Mouse (Mus musculus) myocyte (in vitro differentiated cells): ENCODE measurements at regions not wholly inside any gene's neighbourhood (a gene's known extent, or its start where the extent isn't known, plus 50 kb on each side); places are given as distances from the start of the nearest gene placed in this dataset.

Experiments
- E2F4 ChIP-seq: IDR thresholded peaks from one replicate; pipeline ENCODE4 v1.6.1; 2011; ENCODE audit warnings: mild to moderate bottlenecking, control low read depth, moderate library complexity; ENCODE audit not compliant: insufficient read depth
- MYOD1 ChIP-seq, 3 experiments: IDR thresholded peaks; one replicate each; pipeline ENCODE4 v1.6.1; 2011; ENCODE audit warnings: control low read depth in 2 of 3, low read depth in 2 of 3, mild to moderate bottlenecking in 2 of 3, moderate library complexity in 1 of 3; ENCODE audit not compliant: insufficient read length in 2 of 3, control insufficient read depth in 1 of 3
- MYOG ChIP-seq, 3 experiments: IDR thresholded peaks; one replicate each; pipeline ENCODE4 v1.6.1; 2011; ENCODE audit warnings: control low read depth in 2 of 3, low read depth in 2 of 3, mild to moderate bottlenecking in 2 of 3; ENCODE audit not compliant: insufficient read length in 2 of 3, control insufficient read depth in 1 of 3, insufficient read depth in 1 of 3
- POLR2A ChIP-seq: IDR thresholded peaks from one replicate; pipeline ENCODE4 v1.6.1; 2011; ENCODE audit warnings: low read depth, mild to moderate bottlenecking, control low read depth, moderate library complexity; ENCODE audit not compliant: insufficient read length
- POLR2AphosphoS2 ChIP-seq: IDR thresholded peaks from one replicate; pipeline ENCODE4 v1.6.1; 2011; ENCODE audit warnings: low read depth, control low read depth; ENCODE audit not compliant: insufficient read length
- USF1 ChIP-seq: IDR thresholded peaks from one replicate; pipeline ENCODE4 v1.6.1; 2011; ENCODE audit warnings: low read depth, mild to moderate bottlenecking, control low read depth, moderate library complexity

DNA sequence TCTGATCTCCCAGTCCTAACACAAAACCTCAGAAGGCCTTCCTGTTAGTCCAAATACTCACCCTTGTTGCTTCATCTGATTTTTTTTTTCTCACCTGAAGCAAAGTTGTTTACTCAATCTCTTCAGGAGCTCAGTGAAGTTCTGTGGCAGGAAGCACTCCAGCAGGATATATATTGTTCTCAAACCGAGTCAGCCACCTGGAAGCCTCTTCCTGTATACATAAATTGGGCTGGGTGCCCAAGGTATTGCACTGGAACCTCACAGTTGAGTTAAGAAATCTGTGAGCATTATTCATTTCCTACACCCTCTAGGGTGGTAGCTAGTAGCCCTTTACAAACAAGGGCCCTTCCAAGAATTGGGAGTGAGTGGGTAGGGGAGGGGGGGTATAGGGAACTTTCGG, 73.8 kb upstream of the Acsl4 start:
- TF ChIP-seq POLR2AphosphoS2, result no peak
- TF ChIP-seq E2F4, result no peak
- TF ChIP-seq MYOD1 (IDR thresholded peaks at IDR 0.05; ENCODE audit: control insufficient read depth in 1 of 3, insufficient read length in 2 of 3, low read depth in 2 of 3), result no peak
- no peak for TF ChIP-seq MYOG (IDR thresholded peaks at IDR 0.05; ENCODE audit: control insufficient read depth in 1 of 3, insufficient read depth in 1 of 3, insufficient read length in 2 of 3, low read depth in 2 of 3)
- no peak for TF ChIP-seq USF1
- no peak for TF ChIP-seq POLR2A
